Mouse (Mus musculus) hindbrain, embryonic 11.5 days (tissue): Measurements from ENCODE around the gene Tie1. TPM values are rescaled to one million over a fixed set of nuclear protein-coding genes. Genes with fewer than 3 reads are reported as not detected.

ENCODE experiments used
- ATAC-seq: fragments of 200-750 bp; cut with Nextera tagmentation; 2 replicates; pipeline ENCODE4 v1.8.0; 2017; ENCODE audit warnings: mild to moderate bottlenecking, moderate TSS enrichment, moderate library complexity; ENCODE audit not compliant: low FRiP score
- DNase-seq: peaks from one replicate; pipeline ENCODE4 v3.0.0-alpha.2; 2015; ENCODE audit warnings: low spot score
- H3K27ac ChIP-seq: fragments of 300-500 bp; sonication (generic); 2 replicates; pipeline ENCODE4 v1.5.1; 2014; ENCODE audit warnings: mild to moderate bottlenecking, low read depth, low read length
- H3K27me3 ChIP-seq: fragments of 300-500 bp; sonication (generic); 2 replicates; pipeline ENCODE4 v1.6.1; 2014; ENCODE audit warnings: mild to moderate bottlenecking, low read length, moderate library complexity, mixed read lengths; ENCODE audit not compliant: control insufficient read depth, insufficient read depth
- H3K36me3 ChIP-seq: fragments of 300-500 bp; sonication (generic); 2 replicates; pipeline ENCODE4 v1.6.1; 2014; ENCODE audit warnings: mild to moderate bottlenecking, low read length, moderate library complexity, mixed read lengths; ENCODE audit not compliant: control insufficient read depth, insufficient read depth
- H3K4me1 ChIP-seq: fragments of 300-500 bp; sonication (generic); replicated peaks from 2 replicates; pipeline ENCODE4 v1.6.1; 2014; ENCODE audit warnings: low read length, mixed read lengths; ENCODE audit not compliant: control insufficient read depth, insufficient read depth
- H3K4me2 ChIP-seq: fragments of 300-500 bp; sonication (generic); replicated peaks from 2 replicates; pipeline ENCODE4 v1.6.1; 2014; ENCODE audit warnings: mild to moderate bottlenecking, low read depth, low read length
- H3K4me3 ChIP-seq: fragments of 300-500 bp; sonication (generic); 2 replicates; pipeline ENCODE4 v1.5.1; 2014; ENCODE audit warnings: low read depth, low read length
- H3K9ac ChIP-seq: fragments of 300-500 bp; sonication (generic); 2 replicates; pipeline ENCODE4 v1.6.1; 2014; ENCODE audit warnings: low read depth, low read length
- H3K9me3 ChIP-seq: fragments of 300-500 bp; sonication (generic); 2 replicates; pipeline ENCODE4 v1.6.1; 2016; ENCODE audit warnings: low read length; ENCODE audit not compliant: control insufficient read depth
- WGBS: fragments of 180-500 bp; shearing (Covaris S2); extraction: QIAGEN DNeasy Blood & Tissue Kit; methylation state at CpG from one replicate; pipeline ENCODE4 v1.1.7; 2014; 5-methylcytosine and 5-hydroxymethylcytosine counted together
- polyA plus RNA-seq: library from polyadenylated mRNA; unstranded; fragments of >200 nt; fragmentation: Nextera tagmentation; extraction: Ambion mirVana; gene quantifications from 2 replicates; pipeline ENCODE4 v1.2.1, GENCODE M21; 2014

Tie1 gene
- polyA plus RNA-seq, 1 experiment from 2014 or later, result 12.2 TPM

DNA sequence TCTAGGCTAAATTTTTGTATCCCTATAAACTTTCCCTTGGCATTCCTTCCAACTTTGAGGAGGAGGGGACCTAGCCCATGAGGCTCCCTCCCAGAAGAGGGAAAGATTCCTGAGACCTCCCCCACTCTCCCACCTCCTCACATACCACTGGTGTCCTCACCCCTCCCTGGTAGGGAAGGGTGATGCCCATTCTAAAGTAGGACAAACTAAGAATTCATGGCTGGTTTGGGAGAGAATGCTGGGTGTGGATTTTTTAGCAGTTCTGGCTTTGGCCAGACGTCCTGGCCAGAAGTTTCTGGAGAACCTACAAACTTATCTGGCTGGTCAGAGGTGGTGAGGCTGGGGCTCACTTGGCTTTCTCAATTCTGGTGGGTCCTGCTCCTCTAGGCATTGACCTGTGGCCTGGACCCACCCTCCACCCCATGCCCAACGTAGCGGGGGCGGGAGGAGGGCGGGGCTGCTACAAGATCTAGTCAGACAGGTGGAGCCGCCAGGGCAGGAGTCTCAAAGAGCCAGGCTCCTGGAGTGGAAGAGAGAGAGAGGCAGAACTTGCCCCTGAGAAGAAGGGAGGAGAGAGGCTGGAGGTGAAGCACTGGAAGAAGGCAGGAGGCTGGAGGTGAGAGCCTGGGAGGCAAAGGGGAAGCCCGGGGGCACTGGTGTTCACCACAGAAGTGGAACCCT lies 60.5 kb downstream of the Tie1 start:
- Histone ChIP-seq H3K4me1 (peaks cover 4% of the 10 kb centered on the region; the same call in 1 of the 2 replicates), H3K36me3 (0 out of 2 replicates have a peak, but pooled peaks cover 8% of the 10 kb centered on the region), H3K4me3 (no peak overlapping the region), H3K9ac (no peak overlapping the region), H3K27me3 (no peaks in the 10 kb centered on the region), H3K4me2 (no peak overlapping the region), H3K27ac (no peak overlapping the region), H3K9me3 (no peaks in the 10 kb centered on the region)
- ATAC-seq (no peak), DNase-seq (no peak)
- WGBS, result 54% methylated on average over 7 of the region's 7 CpGs

- H3K27ac ChIP-seq, result no peak overlapping the region
Measured at GRCm38 (mm10) chr4:118428531-118429214, 61.2 kb downstream of the Tie1 start.

DNA sequence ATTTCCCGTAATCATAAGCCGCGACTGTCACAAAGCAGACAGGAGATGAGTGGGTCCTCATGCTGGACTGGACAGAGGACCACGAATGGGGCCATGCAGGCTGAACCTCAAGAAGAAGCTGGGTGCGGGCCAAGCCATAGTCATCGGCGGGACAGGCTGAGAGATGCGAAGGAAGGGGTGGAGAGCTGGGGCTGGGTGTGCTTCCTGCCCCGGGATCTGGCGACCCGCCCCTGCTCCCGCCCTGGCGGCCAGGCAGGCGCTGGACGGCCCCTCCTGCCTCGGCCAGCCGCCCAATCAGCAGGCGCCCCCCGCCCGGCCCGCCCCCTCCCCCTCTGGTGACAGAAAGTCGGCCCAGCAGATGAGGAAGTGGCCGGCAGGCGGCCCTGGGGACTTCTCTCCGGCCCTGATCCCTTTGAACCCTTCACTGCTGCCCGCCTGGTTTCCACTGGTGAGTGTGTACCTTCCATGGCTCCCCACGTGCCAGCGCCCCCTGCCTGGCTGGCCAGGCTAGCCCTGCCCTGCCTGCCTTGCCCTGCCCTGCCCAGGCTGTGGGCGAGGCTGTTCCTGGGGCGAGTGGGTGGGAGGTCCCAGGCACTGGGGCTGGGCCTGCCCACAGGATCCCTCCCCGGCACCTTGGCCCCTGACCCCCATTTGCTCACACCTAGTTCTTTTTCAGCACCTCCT lies 62.0 kb downstream of the Tie1 start, which contains the start of gene Elovl1:
Elovl1 (plus strand) TSS at position 326 of the 684 bp plus-strand sequence.
- no peaks in the 10 kb centered on the region for H3K27me3 ChIP-seq
- WGBS, result under 1% methylated on average over 21 of the region's 31 CpGs

More at GRCm38 (mm10) chr4:118428531-118429214, 61.2 kb downstream of the Tie1 start:
- Histone ChIP-seq H3K36me3 (0 out of 2 replicates have a peak, but pooled peaks cover 7% of the 10 kb centered on the region), H3K9me3 (no peaks in the 10 kb centered on the region), H3K9ac (peak overlapping the region; percentile 74), H3K4me1 (peaks cover 4% of the 10 kb centered on the region; the same call in 1 of the 2 replicates), H3K4me3 (peak overlapping the region; percentile 59), H3K4me2 (peak overlapping the region; percentile 85), H3K27me3 (no peaks in the 10 kb centered on the region)
- WGBS, result 49% methylated on average over 15 of the region's 15 CpGs
- DNase-seq, result no peak
- peak; percentile 12; the same call in 1 of the 2 replicates for ATAC-seq

GRCm38 (mm10) chr4:118427415-118427767 lies 62.5 kb downstream of the Tie1 start:
- Histone ChIP-seq H3K36me3 (0 out of 2 replicates have a peak, but pooled peaks cover 2% of the 10 kb centered on the region), H3K27me3 (no peaks in the 10 kb centered on the region), H3K9me3 (no peaks in the 10 kb centered on the region), H3K9ac (peak overlapping the region; percentile 74), H3K4me1 (peaks cover 4% of the 10 kb centered on the region; the same call in 1 of the 2 replicates), H3K4me3 (peak overlapping the region; percentile 59), H3K4me2 (peak overlapping the region; percentile 85), H3K27ac (peak overlapping the region; percentile 60)
- WGBS, result 3% methylated on average over 5 of the region's 5 CpGs
- DNase-seq (no peak), ATAC-seq (no peak)

More for the DNA sequence above, 62.0 kb downstream of the Tie1 start, which contains the start of gene Elovl1:
- H3K27ac ChIP-seq, result peak within 1 kb of the TSS; percentile 60
- no peaks in the 10 kb centered on the region for H3K9me3 ChIP-seq
- ATAC-seq (peak; percentile 95), DNase-seq (peak; percentile 86)
- 0 out of 2 replicates have a peak, but pooled peaks cover 5% of the 10 kb centered on the region for H3K36me3 ChIP-seq
- H3K4me3 ChIP-seq, result peak within 1 kb of the TSS; percentile 59
- peaks cover 4% of the 10 kb centered on the region; the same call in 1 of the 2 replicates for H3K4me1 ChIP-seq
- H3K4me2 ChIP-seq, result peak within 1 kb of the TSS; percentile 85
- peak within 1 kb of the TSS; percentile 74 for H3K9ac ChIP-seq

DNA sequence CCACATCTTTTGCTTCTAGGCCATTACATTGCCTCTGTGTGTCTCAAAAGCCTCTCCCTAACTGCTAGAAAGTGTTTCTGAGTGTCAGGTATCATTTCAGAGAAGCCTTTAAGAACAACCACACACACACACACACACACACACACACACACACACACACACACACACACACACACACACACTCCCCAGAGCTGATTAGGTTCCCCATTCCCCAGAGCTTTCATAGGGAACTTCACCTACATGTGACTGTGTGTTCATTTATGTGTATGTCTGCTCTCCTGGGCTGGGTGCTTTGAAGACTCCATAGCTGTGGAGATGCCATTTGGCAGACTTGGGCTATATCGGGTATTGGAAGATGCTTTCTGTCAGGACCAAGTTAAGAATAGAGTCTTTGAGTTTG lies 64.5 kb downstream of the Tie1 start:
- ATAC-seq, result no peak
- Histone ChIP-seq H3K27me3 (no peaks in the 10 kb centered on the region), H3K4me2 (no peak overlapping the region), H3K4me3 (no peak overlapping the region), H3K27ac (no peak overlapping the region), H3K4me1 (peaks cover 4% of the 10 kb centered on the region; the same call in 1 of the 2 replicates), H3K9me3 (no peaks in the 10 kb centered on the region), H3K36me3 (0 out of 2 replicates have a peak, but pooled peaks cover 2% of the 10 kb centered on the region), H3K9ac (no peak overlapping the region)
- DNase-seq, result no peak
- WGBS, result 89% methylated on average over 1 of the region's 1 CpGs

GRCm38 (mm10) chr4:118424541-118425160 lies 65.2 kb downstream of the Tie1 start:
- no peak overlapping the region for H3K27ac ChIP-seq
- DNase-seq (no peak), ATAC-seq (no peak)
- WGBS, result 87% methylated on average over 4 of the region's 4 CpGs
- peaks cover 3% of the 10 kb centered on the region; the same call in 1 of the 2 replicates for H3K4me1 ChIP-seq
- H3K4me2 ChIP-seq, result no peak overlapping the region
- no peaks in the 10 kb centered on the region for H3K9me3 ChIP-seq
- 0 out of 2 replicates have a peak, but pooled peaks cover 2% of the 10 kb centered on the region for H3K36me3 ChIP-seq
- H3K27me3 ChIP-seq, result no peaks in the 10 kb centered on the region
- H3K9ac ChIP-seq, result no peak overlapping the region
- no peak overlapping the region for H3K4me3 ChIP-seq

GRCm38 (mm10) chr4:118421384-118421783 lies 68.5 kb downstream of the Tie1 start:
- ATAC-seq (no peak), DNase-seq (no peak)
- Histone ChIP-seq H3K9me3 (no peaks in the 10 kb centered on the region), H3K27me3 (no peaks in the 10 kb centered on the region), H3K4me1 (no peaks in the 10 kb centered on the region), H3K27ac (no peak overlapping the region), H3K36me3 (0 out of 2 replicates have a peak, but pooled peaks cover 2% of the 10 kb centered on the region), H3K4me2 (no peak overlapping the region), H3K4me3 (no peak overlapping the region), H3K9ac (no peak overlapping the region)
- WGBS, result 97% methylated on average over 3 of the region's 3 CpGs
